Mouse (Mus musculus) intestine, postnatal 0 days (tissue): Measurements from ENCODE around the gene Ip6k2. TPM values are rescaled to one million over a fixed set of nuclear protein-coding genes. Genes with fewer than 3 reads are reported as not detected.
A peak's percentile ranks its signal among the peaks of the same experiment; 100 is the strongest.

Experiments used
- ATAC-seq: fragments of 200-750 bp; cut with Nextera tagmentation; 2 replicates; pipeline ENCODE4 v1.8.0; 2017; ENCODE audit warnings: mild to moderate bottlenecking, moderate TSS enrichment, moderate library complexity
- H3K27ac ChIP-seq: fragments of 300-500 bp; sonication (generic); 2 replicates; pipeline ENCODE4 v1.5.1; 2014; ENCODE audit warnings: mild to moderate bottlenecking, low read depth, low read length, moderate library complexity
- H3K27me3 ChIP-seq: fragments of 300-500 bp; sonication (generic); replicated peaks from 2 replicates; pipeline ENCODE4 v1.6.1; 2014; ENCODE audit warnings: low read length, mixed read lengths; ENCODE audit not compliant: control insufficient read depth, insufficient read depth
- H3K36me3 ChIP-seq: fragments of 300-500 bp; sonication (generic); 2 replicates; pipeline ENCODE4 v1.6.1; 2014; ENCODE audit warnings: mild to moderate bottlenecking, moderate library complexity; ENCODE audit not compliant: control insufficient read depth, insufficient read depth
- H3K4me1 ChIP-seq: fragments of 300-500 bp; sonication (generic); replicated peaks from 2 replicates; pipeline ENCODE4 v1.6.1; 2014; ENCODE audit warnings: antibody characterized with exemption, low read length, mixed read lengths; ENCODE audit not compliant: control insufficient read depth, insufficient read depth
- H3K4me2 ChIP-seq: fragments of 300-500 bp; sonication (generic); replicated peaks from 2 replicates; pipeline ENCODE4 v1.6.1; 2014; ENCODE audit warnings: low read depth, mild to moderate bottlenecking, moderate library complexity
- H3K4me3 ChIP-seq: fragments of 300-500 bp; sonication (generic); 2 replicates; pipeline ENCODE4 v1.5.1; 2014; ENCODE audit warnings: low read depth, low read length
- H3K9ac ChIP-seq: fragments of 300-500 bp; sonication (generic); 2 replicates; pipeline ENCODE4 v1.6.1; 2014; ENCODE audit warnings: mild to moderate bottlenecking, low read depth, low read length
- H3K9me3 ChIP-seq: fragments of 300-500 bp; sonication (generic); 2 replicates; pipeline ENCODE4 v1.6.1; 2016; ENCODE audit warnings: mixed run types; ENCODE audit not compliant: control insufficient read depth
- CTCF ChIP-seq: sonication (generic); IDR thresholded peaks from 2 replicates; pipeline ENCODE4 v1.5.1; 2016; ENCODE audit warnings: low read depth, mild to moderate bottlenecking, control low read depth, antibody characterized with exemption, moderate library complexity
- WGBS: fragments of 180-500 bp; shearing (Covaris S2); extraction: QIAGEN DNeasy Blood & Tissue Kit; methylation state at CpG from one replicate; pipeline ENCODE4 v1.1.7; 2014; 5-methylcytosine and 5-hydroxymethylcytosine counted together
- polyA plus RNA-seq: library from polyadenylated mRNA; unstranded; fragments of >200 nt; fragmentation: Nextera tagmentation; extraction: Ambion mirVana; gene quantifications from 2 replicates; pipeline ENCODE4 v1.2.1, GENCODE M21; 2015

The Ip6k2 gene
- polyA plus RNA-seq = 28.1 and 31.4 TPM in 2 replicates

GRCm38 (mm10) chr9:108783548-108784463 lies at the start of gene Ip6k2:
Gene Ip6k2, plus strand, starts transcription at chr9:108783796.
- peak within 1 kb of the TSS; percentile 93 for H3K9ac ChIP-seq
- H3K9me3 ChIP-seq = no peaks in the 10 kb centered on the region
- ATAC-seq = peak; percentile 97
- H3K4me2 ChIP-seq = peak within 1 kb of the TSS; percentile 63
- WGBS = under 1% methylated on average over 55 of the region's 56 CpGs
- peak within 1 kb of the TSS; percentile 74 for H3K4me3 ChIP-seq
- TF ChIP-seq CTCF = no peak
- H3K27ac ChIP-seq = peak within 1 kb of the TSS; percentile 91
- peaks cover 8% of the 10 kb centered on the region; the same call in 1 of the 2 replicates for H3K4me1 ChIP-seq
- no peaks in the 10 kb centered on the region for H3K27me3 ChIP-seq
- H3K36me3 ChIP-seq = 0 out of 2 replicates have a peak, but pooled peaks cover 10% of the 10 kb centered on the region

GRCm38 (mm10) chr9:108734626-108735025 lies 49.0 kb upstream of the Ip6k2 start:
- ATAC-seq = no peak
- Histone ChIP-seq H3K4me1 (no peaks in the 10 kb centered on the region), H3K9ac (no peak overlapping the region), H3K27me3 (no peaks in the 10 kb centered on the region), H3K36me3 (peaks cover 34% of the 10 kb centered on the region), H3K4me3 (no peak overlapping the region), H3K4me2 (no peak overlapping the region), H3K9me3 (no peaks in the 10 kb centered on the region), H3K27ac (no peak overlapping the region)
- TF ChIP-seq CTCF = no peak

GRCm38 (mm10) chr9:108739239-108739638 lies 44.4 kb upstream of the Ip6k2 start:
- H3K27ac ChIP-seq = no peak overlapping the region
- H3K9ac ChIP-seq = no peak overlapping the region
- no peak overlapping the region for H3K4me2 ChIP-seq
- 45% methylated on average over 3 of the region's 3 CpGs for WGBS
- no peaks in the 10 kb centered on the region for H3K27me3 ChIP-seq
- no peaks in the 10 kb centered on the region for H3K4me1 ChIP-seq
- H3K9me3 ChIP-seq = no peaks in the 10 kb centered on the region
- no peak for ATAC-seq
- H3K36me3 ChIP-seq = peaks cover 48% of the 10 kb centered on the region
- no peak for TF ChIP-seq CTCF
- no peak overlapping the region for H3K4me3 ChIP-seq

GRCm38 (mm10) chr9:108740062-108740461 lies 43.5 kb upstream of the Ip6k2 start:
- Histone ChIP-seq H3K4me2 (no peak overlapping the region), H3K9ac (no peak overlapping the region), H3K36me3 (peaks cover 48% of the 10 kb centered on the region), H3K9me3 (no peaks in the 10 kb centered on the region), H3K27ac (no peak overlapping the region), H3K4me3 (no peak overlapping the region), H3K27me3 (no peaks in the 10 kb centered on the region), H3K4me1 (no peaks in the 10 kb centered on the region)
- ATAC-seq = no peak
- 94% methylated on average over 1 of the region's 1 CpGs for WGBS
- peak; percentile 68 for TF ChIP-seq CTCF

- ATAC-seq = no peak
- no peak overlapping the region for H3K9ac ChIP-seq
- TF ChIP-seq CTCF = no peak
- WGBS = 89% methylated on average over 9 of the region's 9 CpGs
- H3K4me3 ChIP-seq = no peak overlapping the region
- no peaks in the 10 kb centered on the region for H3K27me3 ChIP-seq
- no peaks in the 10 kb centered on the region for H3K4me1 ChIP-seq
- H3K4me2 ChIP-seq = no peak overlapping the region
- peaks cover 51% of the 10 kb centered on the region for H3K36me3 ChIP-seq
- H3K9me3 ChIP-seq = no peaks in the 10 kb centered on the region
- no peak overlapping the region for H3K27ac ChIP-seq
Measured at GRCm38 (mm10) chr9:108742048-108742447, 41.5 kb upstream of the Ip6k2 start.

- 69% methylated on average over 14 of the region's 14 CpGs for WGBS
- no peaks in the 10 kb centered on the region for H3K9me3 ChIP-seq
Measured at GRCm38 (mm10) chr9:108746876-108747499, 36.6 kb upstream of the Ip6k2 start.

More at GRCm38 (mm10) chr9:108746876-108747499, 36.6 kb upstream of the Ip6k2 start:
- H3K4me3 ChIP-seq = no peak overlapping the region
- no peaks in the 10 kb centered on the region for H3K4me1 ChIP-seq
- no peak overlapping the region for H3K4me2 ChIP-seq
- peak overlapping the region; percentile 70 for H3K27ac ChIP-seq
- no peak overlapping the region; the same call in 1 of the 2 replicates for H3K9ac ChIP-seq
- no peaks in the 10 kb centered on the region for H3K27me3 ChIP-seq
- H3K36me3 ChIP-seq = peaks cover 55% of the 10 kb centered on the region
- no peak for TF ChIP-seq CTCF
- ATAC-seq = peak; percentile 76
